Mouse (Mus musculus): Measurements from ENCODE around the gene Hgd.

Gene Hgd

GRCm38 (mm10) chr16:37675326-37675725 is 95.4 kb downstream of the Hgd start:
- no peak for DNase-seq (ENCODE audit: low spot score)

GRCm38 (mm10) chr16:37676024-37676676 is 96.2 kb downstream of the Hgd start:
- DNase-seq (ENCODE audit: low spot score): no peak

DNA sequence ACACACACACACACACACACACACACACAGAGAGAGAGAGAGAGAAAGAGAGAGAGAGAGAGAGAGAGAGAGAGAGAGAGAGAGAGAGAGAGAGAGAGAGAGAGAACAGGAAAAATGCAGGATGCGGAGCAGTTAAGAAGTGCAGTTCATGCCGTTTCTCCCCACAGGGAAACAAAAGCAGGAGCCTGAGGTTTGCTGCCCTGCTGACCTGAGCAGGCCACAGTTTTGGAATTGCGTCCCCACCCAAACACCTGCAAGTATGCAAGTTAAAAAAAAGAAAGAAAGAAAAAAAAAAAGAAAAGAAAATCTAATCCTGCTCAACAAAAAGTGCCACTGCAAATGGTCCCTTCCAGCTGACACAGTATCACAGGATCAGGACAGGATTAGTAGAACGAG is 96.7 kb downstream of the Hgd start:
- DNase-seq (ENCODE audit: low spot score): no peak

- DNase-seq (ENCODE audit: low spot score): no peak
Observed at GRCm38 (mm10) chr16:37677586-37677985, 97.6 kb downstream of the Hgd start.

DNA sequence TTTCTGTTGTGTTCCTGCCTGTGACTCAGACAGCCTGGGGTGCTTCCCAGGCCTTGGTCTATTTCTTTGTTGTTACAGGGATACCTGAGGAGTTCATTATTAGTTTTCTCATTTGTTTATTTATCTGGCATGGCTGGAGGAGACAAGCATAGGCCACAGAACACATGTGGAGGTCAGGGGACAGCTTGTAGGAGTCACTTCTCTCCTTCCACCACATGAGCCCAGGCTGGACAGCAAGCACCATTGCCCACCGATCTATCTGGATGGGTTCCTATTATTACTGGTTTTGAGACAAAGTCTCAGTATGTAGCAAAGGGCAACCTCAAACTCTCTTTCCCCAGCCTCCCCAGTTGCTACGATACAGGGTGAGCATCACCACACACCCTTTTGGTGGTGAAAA is 100.3 kb downstream of the Hgd start:
- no peak for DNase-seq (ENCODE audit: low spot score)

- DNase-seq (ENCODE audit: low spot score): no peak
Observed at GRCm38 (mm10) chr16:37680831-37681230, 100.9 kb downstream of the Hgd start.
